Mouse (Mus musculus) kidney, postnatal 36 days (tissue): ENCODE results near the gene Atp1a1.

Source experiments
- DNase-seq, 2 experiments: peaks; one replicate each; pipeline ENCODE4 v3.0.0; 2021 to 2022; ENCODE audit warnings: mixed read lengths in 2 of 2

The Atp1a1 gene

GRCm38 (mm10) chr3:101552621-101553620 is 51.6 kb downstream of the Atp1a1 start:
- DNase-seq, result peak; percentile 76 to 77

GRCm38 (mm10) chr3:101551457-101552230 is 52.8 kb downstream of the Atp1a1 start:
- DNase-seq, result peak; percentile 60 to 70

- DNase-seq, result no peak
These were observed 54.7 kb downstream of the Atp1a1 start for GRCm38 (mm10) chr3:101549749-101550148.

- DNase-seq, result no peak
These were observed 60.4 kb downstream of the Atp1a1 start for GRCm38 (mm10) chr3:101544116-101544515.

GRCm38 (mm10) chr3:101541571-101541970 is 62.9 kb downstream of the Atp1a1 start:
- no peak for DNase-seq

- no peak for DNase-seq
These were observed 63.9 kb downstream of the Atp1a1 start for GRCm38 (mm10) chr3:101540568-101540967.

- no peak for DNase-seq
These were observed 68.2 kb downstream of the Atp1a1 start for GRCm38 (mm10) chr3:101536322-101536721.

- DNase-seq, result no peak
These were observed 70.2 kb downstream of the Atp1a1 start for GRCm38 (mm10) chr3:101534311-101534710.

- DNase-seq, result no peak
These were observed 71.1 kb downstream of the Atp1a1 start for GRCm38 (mm10) chr3:101533373-101533772.

GRCm38 (mm10) chr3:101530928-101531327 is 73.6 kb downstream of the Atp1a1 start:
- no peak for DNase-seq

GRCm38 (mm10) chr3:101528900-101529594 is 75.4 kb downstream of the Atp1a1 start:
- peak in 1 of 2 experiments; percentile 59 for DNase-seq

GRCm38 (mm10) chr3:101528157-101528899 is 76.2 kb downstream of the Atp1a1 start:
- peak; percentile 42 to 63 for DNase-seq

- peak; percentile 85 to 94 for DNase-seq
These were observed 77.9 kb downstream of the Atp1a1 start for GRCm38 (mm10) chr3:101526603-101527002.
